Mouse (Mus musculus) neural tube, embryonic 11.5 days (tissue): ENCODE results near the gene Rexo1. TPM values are rescaled to one million over a fixed set of nuclear protein-coding genes. Genes with fewer than 3 reads are reported as not detected.

ENCODE experiments used
- ATAC-seq: fragments of 200-750 bp; cut with Nextera tagmentation; 2 replicates; pipeline ENCODE4 v1.8.0; 2017; ENCODE audit warnings: moderate number of reproducible peaks, mild to moderate bottlenecking, moderate TSS enrichment, moderate library complexity; ENCODE audit not compliant: insufficient read depth, low FRiP score, low TSS enrichment
- DNase-seq: peaks from one replicate; pipeline ENCODE4 v3.0.0-alpha.2; 2015; ENCODE audit warnings: low spot score
- H3K27ac ChIP-seq: fragments of 300-500 bp; sonication (generic); 2 replicates; pipeline ENCODE4 v1.5.1; 2014; ENCODE audit warnings: low read depth, mild to moderate bottlenecking, low read length
- H3K27me3 ChIP-seq: fragments of 300-500 bp; sonication (generic); 2 replicates; pipeline ENCODE4 v1.6.1; 2014; ENCODE audit warnings: mild to moderate bottlenecking, low read length, mixed read lengths; ENCODE audit not compliant: control insufficient read depth, insufficient read depth
- H3K36me3 ChIP-seq: fragments of 300-500 bp; sonication (generic); 2 replicates; pipeline ENCODE4 v1.6.1; 2014; ENCODE audit warnings: mild to moderate bottlenecking, low read length, moderate library complexity, mixed read lengths; ENCODE audit not compliant: control insufficient read depth, insufficient read depth
- H3K4me1 ChIP-seq: fragments of 300-500 bp; sonication (generic); 2 replicates; pipeline ENCODE4 v1.6.1; 2014; ENCODE audit warnings: low read length, mixed read lengths; ENCODE audit not compliant: control insufficient read depth, insufficient read depth
- H3K4me2 ChIP-seq: fragments of 300-500 bp; sonication (generic); 2 replicates; pipeline ENCODE4 v1.6.1; 2014; ENCODE audit warnings: low read depth, mild to moderate bottlenecking, moderate library complexity
- H3K4me3 ChIP-seq: fragments of 300-500 bp; sonication (generic); 2 replicates; pipeline ENCODE4 v1.5.1; 2014; ENCODE audit warnings: low read depth, low read length
- H3K9ac ChIP-seq: fragments of 300-500 bp; sonication (generic); 2 replicates; pipeline ENCODE4 v1.6.1; 2014; ENCODE audit warnings: mild to moderate bottlenecking, low read length
- H3K9me3 ChIP-seq: fragments of 300-500 bp; sonication (generic); 2 replicates; pipeline ENCODE4 v1.6.1; 2016; ENCODE audit warnings: low read length; ENCODE audit not compliant: control insufficient read depth
- WGBS: fragments of 180-500 bp; shearing (Covaris S2); extraction: QIAGEN DNeasy Blood & Tissue Kit; methylation state at CpG from one replicate; pipeline ENCODE4 v1.1.7; 2014; 5-methylcytosine and 5-hydroxymethylcytosine counted together
- polyA plus RNA-seq: library from polyadenylated mRNA; unstranded; fragments of >200 nt; fragmentation: Nextera tagmentation; extraction: Ambion mirVana; gene quantifications from 2 replicates; pipeline ENCODE4 v1.2.1, GENCODE M21; 2014

Rexo1 gene
- polyA plus RNA-seq, 1 experiment from 2014 or later: 31.4 TPM

DNA sequence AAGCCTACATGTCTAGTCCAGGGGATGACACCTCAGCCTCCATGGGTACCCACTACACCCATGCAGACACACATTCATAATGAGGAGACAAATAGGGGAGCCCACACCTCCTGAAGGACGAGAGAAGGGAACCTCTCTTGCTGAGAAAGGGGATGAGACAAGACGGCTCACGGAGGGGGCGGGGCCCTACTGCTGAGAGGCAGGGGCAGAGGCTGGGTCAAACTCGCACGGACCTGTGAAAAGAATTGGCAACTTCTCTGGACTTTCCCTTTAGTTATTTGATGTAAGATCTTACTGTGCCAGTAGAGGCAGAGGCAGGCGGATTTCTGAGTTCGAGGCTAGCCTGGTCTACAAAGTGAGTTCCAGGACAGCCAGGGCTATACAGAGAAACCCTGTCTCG lies 9.0 kb downstream of the Rexo1 start:
- ATAC-seq: no peak
- Histone ChIP-seq H3K9me3 (no peaks in the 10 kb centered on the region), H3K4me1 (no peaks in the 10 kb centered on the region), H3K9ac (no peak overlapping the region), H3K27me3 (no peaks in the 10 kb centered on the region), H3K4me2 (no peak overlapping the region), H3K4me3 (no peak overlapping the region), H3K27ac (no peak overlapping the region), H3K36me3 (peaks cover 9% of the 10 kb centered on the region)
- 60% methylated on average over 9 of the region's 9 CpGs for WGBS
- no peak for DNase-seq

GRCm38 (mm10) chr10:80549279-80549678 lies 12.1 kb downstream of the Rexo1 start:
- no peak overlapping the region for H3K4me3 ChIP-seq
- no peaks in the 10 kb centered on the region for H3K4me1 ChIP-seq
- peaks cover 21% of the 10 kb centered on the region for H3K36me3 ChIP-seq
- no peak overlapping the region for H3K27ac ChIP-seq
- H3K4me2 ChIP-seq: no peak overlapping the region
- DNase-seq (no peak), ATAC-seq (no peak)
- H3K9me3 ChIP-seq: no peaks in the 10 kb centered on the region
- no peak overlapping the region; the same call in 1 of the 2 replicates for H3K9ac ChIP-seq
- H3K27me3 ChIP-seq: no peaks in the 10 kb centered on the region
- 97% methylated on average over 19 of the region's 21 CpGs for WGBS

GRCm38 (mm10) chr10:80548428-80549006 lies 12.8 kb downstream of the Rexo1 start:
- ATAC-seq: 0 out of 2 replicates have a peak, but pooled peaks have one; percentile 52
- no peaks in the 10 kb centered on the region for H3K27me3 ChIP-seq
- no peak overlapping the region for H3K4me3 ChIP-seq
- no peaks in the 10 kb centered on the region for H3K9me3 ChIP-seq
- peaks cover 26% of the 10 kb centered on the region for H3K36me3 ChIP-seq
- no peak overlapping the region for H3K27ac ChIP-seq
- H3K4me2 ChIP-seq: no peak overlapping the region
- no peak overlapping the region for H3K9ac ChIP-seq
- peak; percentile 76 for DNase-seq
- H3K4me1 ChIP-seq: no peaks in the 10 kb centered on the region
- 78% methylated on average over 10 of the region's 10 CpGs for WGBS

- no peak for ATAC-seq
- 95% methylated on average over 15 of the region's 15 CpGs for WGBS
These were observed 13.8 kb downstream of the Rexo1 start for GRCm38 (mm10) chr10:80547539-80547938.

GRCm38 (mm10) chr10:80546945-80547344 lies 14.4 kb downstream of the Rexo1 start:
- Histone ChIP-seq H3K27ac (no peak overlapping the region), H3K4me1 (no peaks in the 10 kb centered on the region), H3K36me3 (peaks cover 34% of the 10 kb centered on the region), H3K27me3 (no peaks in the 10 kb centered on the region), H3K4me3 (no peak overlapping the region), H3K9ac (no peak overlapping the region), H3K4me2 (no peak overlapping the region), H3K9me3 (no peaks in the 10 kb centered on the region)
- WGBS: 95% methylated on average over 4 of the region's 4 CpGs
- ATAC-seq (no peak), DNase-seq (no peak)

More at GRCm38 (mm10) chr10:80547539-80547938, 13.8 kb downstream of the Rexo1 start:
- Histone ChIP-seq H3K4me3 (no peak overlapping the region), H3K4me2 (no peak overlapping the region), H3K27me3 (no peaks in the 10 kb centered on the region), H3K4me1 (no peaks in the 10 kb centered on the region), H3K27ac (no peak overlapping the region), H3K36me3 (peaks cover 30% of the 10 kb centered on the region), H3K9me3 (no peaks in the 10 kb centered on the region), H3K9ac (no peak overlapping the region)
- no peak for DNase-seq

GRCm38 (mm10) chr10:80545590-80545989 lies 15.8 kb downstream of the Rexo1 start:
- no peak for DNase-seq
- no peak for ATAC-seq
- H3K4me3 ChIP-seq: no peak overlapping the region
- no peak overlapping the region for H3K4me2 ChIP-seq
- H3K9ac ChIP-seq: no peak overlapping the region
- H3K36me3 ChIP-seq: peaks cover 34% of the 10 kb centered on the region
- no peaks in the 10 kb centered on the region for H3K27me3 ChIP-seq
- H3K27ac ChIP-seq: no peak overlapping the region
- no peaks in the 10 kb centered on the region for H3K9me3 ChIP-seq
- H3K4me1 ChIP-seq: no peaks in the 10 kb centered on the region
- 96% methylated on average over 8 of the region's 8 CpGs for WGBS

GRCm38 (mm10) chr10:80543873-80544272 lies 17.5 kb downstream of the Rexo1 start:
- 96% methylated on average over 14 of the region's 14 CpGs for WGBS
- Histone ChIP-seq H3K9me3 (no peaks in the 10 kb centered on the region), H3K4me3 (no peak overlapping the region), H3K4me2 (no peak overlapping the region), H3K27ac (no peak overlapping the region), H3K4me1 (no peaks in the 10 kb centered on the region), H3K9ac (no peak overlapping the region), H3K36me3 (peaks cover 28% of the 10 kb centered on the region), H3K27me3 (no peaks in the 10 kb centered on the region)
- no peak for DNase-seq
- ATAC-seq: no peak

- no peak overlapping the region for H3K9ac ChIP-seq
- H3K4me1 ChIP-seq: no peaks in the 10 kb centered on the region
- WGBS: 54% methylated on average over 5 of the region's 5 CpGs
- H3K36me3 ChIP-seq: peaks cover 15% of the 10 kb centered on the region
- H3K27me3 ChIP-seq: peaks cover 21% of the 10 kb centered on the region
- H3K27ac ChIP-seq: no peak overlapping the region
- ATAC-seq: no peak
- no peak overlapping the region for H3K4me3 ChIP-seq
- DNase-seq: no peak
- no peaks in the 10 kb centered on the region for H3K9me3 ChIP-seq
- H3K4me2 ChIP-seq: no peak overlapping the region
These were observed 21.9 kb downstream of the Rexo1 start for GRCm38 (mm10) chr10:80539493-80539892.

- no peak within 1 kb of the TSS for H3K4me3 ChIP-seq
- peak; percentile 78 for ATAC-seq
- WGBS: 1% methylated on average over 30 of the region's 30 CpGs
These were observed 22.5 kb downstream of the Rexo1 start, which contains the start of gene Atp8b3 for GRCm38 (mm10) chr10:80538710-80539394. Gene Atp8b3 (minus strand): TSS chr10:80539124.

More at GRCm38 (mm10) chr10:80538710-80539394, 22.5 kb downstream of the Rexo1 start, which contains the start of gene Atp8b3:
- peaks cover 12% of the 10 kb centered on the region for H3K36me3 ChIP-seq
- H3K27me3 ChIP-seq: peaks cover 21% of the 10 kb centered on the region
- H3K4me1 ChIP-seq: no peaks in the 10 kb centered on the region
- no peaks in the 10 kb centered on the region for H3K9me3 ChIP-seq
- H3K4me2 ChIP-seq: 0 out of 2 replicates have a peak within 1 kb of the TSS, but pooled peaks have one; percentile 7
- no peak within 1 kb of the TSS for H3K9ac ChIP-seq
- DNase-seq: peak; percentile 79
- H3K27ac ChIP-seq: no peak within 1 kb of the TSS
